Mouse (Mus musculus): ENCODE data around the gene Hilpda. TPM values are rescaled to one million over a fixed set of nuclear protein-coding genes. Genes with fewer than 3 reads are reported as not detected.

The Hilpda gene
- total RNA-seq, 2 experiments from 2014 or later: 4.6 to 5.3 TPM

- DNase-seq: no peak
- intact Hi-C loops (cut with DNase I): no loop called here
Measured at GRCm38 (mm10) chr6:29269006-29269668, 3.2 kb upstream of the Hilpda start.

GRCm38 (mm10) chr6:29270961-29271360, 1.3 kb upstream of the Hilpda start:
- peak in 1 of 2 experiments; percentile 43 for DNase-seq
- intact Hi-C loops (cut with DNase I): no loop called here

GRCm38 (mm10) chr6:29276746-29277145, 4.5 kb downstream of the Hilpda start:
- intact Hi-C loops (cut with DNase I): no loop called here
- DNase-seq: no peak

DNA sequence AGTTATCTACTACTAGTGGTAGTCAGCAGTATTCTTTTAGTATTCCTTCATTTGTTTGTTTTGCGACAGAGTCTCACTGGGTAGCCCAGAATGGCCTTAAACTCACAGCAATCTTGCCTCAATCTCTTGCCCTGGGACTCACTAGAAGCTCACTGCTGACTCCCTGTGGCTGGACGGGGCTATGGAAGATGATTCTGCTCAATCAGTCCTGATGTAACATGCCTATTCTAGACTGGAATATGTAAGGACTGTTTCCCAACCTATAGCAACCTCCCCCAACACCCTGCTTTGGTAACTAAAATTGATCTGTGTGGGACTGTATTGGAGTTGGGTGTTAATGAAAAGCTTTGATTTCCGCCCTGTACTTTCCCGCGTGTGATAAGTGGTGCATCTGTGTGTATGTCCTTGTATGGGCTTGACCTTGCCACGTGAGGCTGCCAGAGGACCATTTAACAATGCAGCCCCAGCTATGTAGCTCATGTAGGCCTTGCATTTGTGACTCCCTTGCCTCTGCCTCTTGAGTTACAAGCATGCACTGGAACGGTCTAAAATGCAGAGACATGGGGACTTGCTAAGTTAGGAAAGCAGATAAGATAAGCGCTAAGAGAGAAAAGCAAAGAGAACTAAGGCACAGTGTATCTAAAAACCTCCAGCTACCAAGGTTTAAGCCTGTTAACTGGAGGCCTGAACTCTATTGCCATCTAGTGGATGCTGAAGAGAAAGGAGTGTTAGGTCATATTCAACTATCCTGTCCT, 6.4 kb downstream of the Hilpda start:
- intact Hi-C loops (cut with DNase I): loop anchor here (1.0 to 2.0 kb wide), 3 partner anchors 37 to 112 kb away; no protein-coding TSS in a partner anchor
- peak; percentile 36 to 62 for DNase-seq

DNA sequence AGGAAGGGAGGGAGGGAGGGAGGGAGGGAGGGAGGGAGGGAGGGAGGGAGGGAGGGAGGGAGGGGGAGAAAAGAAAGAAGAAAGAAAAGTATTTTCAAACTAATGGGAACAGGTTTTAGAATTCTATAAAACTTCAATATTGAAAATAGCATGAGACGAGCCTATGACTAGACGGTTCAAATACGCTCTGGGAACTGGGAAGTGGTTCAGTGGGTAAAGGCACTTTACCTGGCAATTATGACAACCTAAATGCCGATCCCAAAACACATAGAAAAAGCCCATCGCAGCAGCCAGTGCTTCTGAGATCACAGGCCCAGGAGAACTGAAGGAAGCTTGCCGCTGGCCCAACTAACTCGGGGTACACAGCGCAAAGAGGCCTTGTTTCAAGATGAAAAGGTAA, 7.0 kb downstream of the Hilpda start, which contains the start of gene Fam71f2:
Fam71f2 (plus strand) TSS at position 301 of the 400 bp plus-strand sequence.
- intact Hi-C loops (cut with DNase I): loop anchor here (1.0 to 2.0 kb wide), 2 partner anchors 38 to 112 kb away; no protein-coding TSS in a partner anchor

GRCm38 (mm10) chr6:29280671-29281070, 8.4 kb downstream of the Hilpda start:
- no peak for DNase-seq
- intact Hi-C loops (cut with DNase I): no loop called here

More for the DNA sequence above, 7.0 kb downstream of the Hilpda start, which contains the start of gene Fam71f2:
- no peak for DNase-seq

GRCm38 (mm10) chr6:29286870-29287269, 14.6 kb downstream of the Hilpda start:
- no peak for DNase-seq
- intact Hi-C loops (cut with DNase I): no loop called here

- intact Hi-C loops (cut with DNase I): no loop called here
- no peak for DNase-seq
Measured at GRCm38 (mm10) chr6:29287481-29287880, 15.2 kb downstream of the Hilpda start.

GRCm38 (mm10) chr6:29287944-29288343, 15.7 kb downstream of the Hilpda start:
- intact Hi-C loops (cut with DNase I): no loop called here
- DNase-seq: peak in 1 of 2 experiments; percentile 36

- intact Hi-C loops (cut with DNase I): no loop called here
- DNase-seq: no peak
Measured at GRCm38 (mm10) chr6:29288651-29289050, 16.4 kb downstream of the Hilpda start.

- DNase-seq: no peak
- intact Hi-C loops (cut with DNase I): no loop called here
Measured at GRCm38 (mm10) chr6:29299112-29299511, 26.8 kb downstream of the Hilpda start.

DNA sequence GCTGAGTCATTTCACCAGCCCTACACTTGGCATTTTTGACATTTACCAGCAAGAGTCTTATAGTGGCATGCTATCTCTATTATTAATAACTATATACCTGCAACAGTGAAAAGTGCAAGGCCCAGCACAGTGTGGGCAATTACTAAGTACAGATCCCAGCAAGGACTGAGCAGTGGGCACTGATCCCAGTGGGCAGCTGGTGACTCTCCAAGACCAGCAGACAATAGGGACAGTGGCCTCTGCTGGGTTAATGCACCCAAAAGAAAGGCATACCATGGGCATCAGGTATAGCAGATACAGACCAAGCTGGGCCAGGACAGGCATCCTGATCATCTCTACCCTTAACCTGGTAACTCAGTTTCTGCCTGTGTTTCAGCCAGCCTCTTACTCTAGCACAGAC, 31.0 kb downstream of the Hilpda start:
- DNase-seq: no peak
- intact Hi-C loops (cut with DNase I): loop anchor here (10.0 kb wide), 1 partner anchor 352 kb away; no protein-coding TSS in a partner anchor

DNA sequence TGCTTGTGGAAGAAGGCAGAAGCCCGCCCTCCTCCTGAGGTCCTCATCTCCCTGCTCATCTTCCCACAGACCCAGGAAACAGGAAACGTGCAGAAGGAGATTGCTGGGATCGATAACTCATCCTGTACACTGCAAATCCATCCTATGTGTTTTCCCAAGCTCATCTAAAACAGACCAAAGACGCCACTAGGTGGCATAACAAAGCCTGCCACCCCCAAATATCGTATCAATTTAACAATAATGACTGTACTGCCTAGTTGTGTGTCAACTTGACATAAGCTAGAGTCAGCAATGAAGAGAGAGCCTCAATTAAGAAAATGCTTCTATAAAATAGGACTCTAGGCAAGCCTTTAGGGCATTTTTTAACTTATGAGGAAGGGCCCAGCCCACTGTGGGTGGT, 31.4 kb downstream of the Hilpda start:
- DNase-seq: no peak
- intact Hi-C loops (cut with DNase I): loop anchor here (10.0 kb wide), 1 partner anchor 351 kb away; no protein-coding TSS in a partner anchor

- intact Hi-C loops (cut with DNase I): loop anchor here (10.0 kb wide), 1 partner anchor 349 kb away; no protein-coding TSS in a partner anchor
- DNase-seq: no peak
Measured at GRCm38 (mm10) chr6:29305462-29305861, 33.2 kb downstream of the Hilpda start.

- intact Hi-C loops (cut with DNase I): loop anchor here (10.0 kb wide), 1 partner anchor 346 kb away; no protein-coding TSS in a partner anchor
- no peak for DNase-seq
Measured at GRCm38 (mm10) chr6:29308846-29309605, 36.7 kb downstream of the Hilpda start.

DNA sequence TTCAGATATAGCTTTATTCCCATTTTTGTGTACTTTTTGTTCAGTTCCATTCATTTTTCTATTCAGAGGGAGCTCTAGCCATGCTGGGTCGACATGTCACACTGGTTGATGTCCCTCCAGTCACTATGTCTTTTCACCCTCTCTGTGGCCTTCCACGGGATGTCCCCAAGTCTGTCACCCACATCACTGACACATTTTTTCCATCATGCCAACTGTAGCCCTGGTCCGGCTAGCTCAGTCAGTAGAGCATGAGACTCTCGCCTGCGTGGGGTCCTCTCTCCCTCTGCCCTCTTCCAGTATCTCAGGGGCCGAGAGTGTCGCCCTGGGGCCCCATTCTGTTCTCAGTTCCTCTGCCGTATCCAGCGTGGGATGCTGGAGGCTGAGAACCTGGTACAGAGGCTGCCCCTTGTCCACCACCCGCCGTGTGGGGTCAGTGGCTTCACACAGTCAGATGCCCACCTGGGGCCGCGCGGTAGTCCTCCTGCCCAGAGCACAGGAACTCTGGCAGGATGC, 41.5 kb downstream of the Hilpda start:
- intact Hi-C loops (cut with DNase I): no loop called here
- DNase-seq: no peak

DNA sequence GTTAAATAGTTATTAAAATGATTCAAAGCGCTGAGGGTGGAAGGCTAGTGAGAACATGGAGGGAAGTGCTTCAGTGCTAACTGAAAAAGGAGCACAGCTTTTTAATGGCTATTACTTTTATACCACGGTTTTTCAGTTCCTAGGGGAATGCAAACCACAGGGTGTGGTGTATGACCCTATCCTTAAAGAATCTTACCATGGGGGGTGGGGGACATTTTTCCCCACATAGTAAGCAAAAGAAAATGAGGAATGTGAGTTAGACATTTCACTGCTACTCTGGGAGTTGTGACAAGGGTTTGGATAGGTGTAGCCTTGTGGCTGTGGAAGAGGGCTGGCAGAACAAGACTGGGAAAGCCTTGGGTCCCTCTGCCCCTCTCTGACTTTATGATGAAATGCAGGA, 45.0 kb downstream of the Hilpda start:
- intact Hi-C loops (cut with DNase I): no loop called here
- no peak for DNase-seq

- DNase-seq: no peak
- intact Hi-C loops (cut with DNase I): no loop called here
Measured at GRCm38 (mm10) chr6:29317941-29318340, 45.7 kb downstream of the Hilpda start.

DNA sequence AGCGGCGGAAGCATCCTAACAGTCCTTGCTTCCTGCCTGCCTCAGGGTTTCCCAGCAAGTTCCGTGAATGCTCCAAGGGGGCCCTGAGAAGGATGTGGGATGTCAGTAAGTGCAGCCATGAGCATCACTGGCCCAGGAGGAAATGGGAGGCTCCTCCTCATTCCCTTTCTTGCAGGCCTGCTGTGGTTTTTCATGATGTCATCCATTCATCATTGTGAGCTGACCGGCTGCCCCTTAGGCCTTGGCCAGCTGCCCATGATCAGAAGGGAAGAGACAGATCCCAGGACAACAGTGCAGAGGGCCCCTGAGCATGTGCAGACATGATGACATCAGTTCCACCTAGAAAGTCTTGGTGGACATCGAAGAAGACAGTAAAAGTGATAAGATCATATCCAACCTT, 46.6 kb downstream of the Hilpda start, which contains the start of gene Fam71f1:
Fam71f1 (plus strand) TSS at position 262 of the 400 bp plus-strand sequence.
- peak; percentile 37 to 50 for DNase-seq

GRCm38 (mm10) chr6:29321586-29321985, 49.3 kb downstream of the Hilpda start:
- DNase-seq: no peak
- intact Hi-C loops (cut with DNase I): no loop called here

More for the DNA sequence above, 46.6 kb downstream of the Hilpda start, which contains the start of gene Fam71f1:
- intact Hi-C loops (cut with DNase I): no loop called here

Measured in heart, postnatal 14 days (tissue).